Mouse (Mus musculus): ENCODE results near the gene Gpr142. TPM values are rescaled to one million over a fixed set of nuclear protein-coding genes. Genes with fewer than 3 reads are reported as not detected.

Gpr142 gene
- polyA plus RNA-seq (2016; fragmentation: Nextera tagmentation; extraction: Ambion mirVana), result 0.27 and 0.36 TPM in 2 replicates

- no peaks in the 10 kb centered on the region for H3K9me3 ChIP-seq (replicated peaks)
- peak within 1 kb of the TSS; percentile 97; the same call in 1 of the 2 replicates for H3K27ac ChIP-seq (replicated peaks)
- no peak for DNase-seq (ENCODE audit: low spot score)
- WGBS, result 92% methylated on average over 3 of the region's 3 CpGs
- no peaks in the 10 kb centered on the region for H3K36me3 ChIP-seq
- H3K4me1 ChIP-seq, result peaks cover 61% of the 10 kb centered on the region
- no peak within 1 kb of the TSS for H3K4me3 ChIP-seq
- peaks cover 8% of the 10 kb centered on the region for H3K27me3 ChIP-seq (ENCODE audit: low read depth, poor library complexity, severe bottlenecking)
Measured at GRCm38 (mm10) chr11:114798624-114799023, at the start of gene Gpr142. Gpr142 (plus strand) TSS chr11:114798924.

DNA sequence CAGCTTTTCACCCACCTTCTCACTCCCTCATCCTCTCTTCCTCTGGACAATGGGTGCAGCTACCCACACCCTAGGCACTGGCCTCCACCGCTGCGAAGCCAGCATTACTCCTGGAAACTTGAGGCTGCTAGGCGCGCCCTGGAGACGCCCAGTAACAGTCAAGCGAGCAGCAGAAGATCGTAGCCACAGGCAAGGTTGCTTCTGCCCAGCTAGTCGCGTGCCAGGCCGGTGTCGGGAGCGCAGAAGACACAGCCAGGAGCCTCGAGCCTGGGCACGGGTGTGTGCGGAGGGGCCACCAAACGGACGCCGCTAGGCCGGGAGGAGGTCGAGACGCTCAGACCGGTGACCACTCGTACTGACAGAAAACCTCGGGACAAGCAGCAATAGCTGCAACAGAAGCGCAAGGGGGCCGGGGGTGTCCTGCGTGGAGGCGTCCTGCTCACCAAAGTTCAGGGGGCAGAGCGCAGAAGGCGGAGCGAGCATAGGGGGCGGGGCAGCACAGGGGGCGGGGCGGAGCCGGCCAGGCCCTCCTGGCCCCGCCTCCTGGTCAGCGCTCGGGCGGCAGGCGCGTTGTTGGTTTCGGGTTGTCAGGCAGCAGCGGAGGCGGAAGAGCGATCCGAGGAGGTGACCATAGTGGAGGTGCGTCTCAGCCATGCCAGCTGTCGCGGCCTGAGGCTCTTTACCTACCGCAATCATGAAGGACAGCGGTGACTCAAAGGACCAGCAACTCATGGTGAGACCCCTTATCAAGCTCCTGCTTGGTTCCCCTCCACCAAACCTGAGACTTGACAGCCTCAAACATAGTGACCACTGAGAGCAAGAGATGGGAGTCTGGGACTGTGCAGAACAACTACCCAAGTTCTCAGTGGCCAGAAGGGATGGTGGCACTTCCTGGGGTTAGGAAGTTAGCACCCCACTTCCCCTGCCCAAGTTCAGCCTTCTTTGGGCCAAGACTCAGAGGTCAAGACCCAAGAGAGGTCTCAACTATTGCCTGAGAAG lies 33.6 kb upstream of the Gpr142 start, which contains the start of gene Kif19a:
Gene Kif19a (plus strand): TSS at position 569 of the 999 bp plus-strand sequence.
- DNase-seq (ENCODE audit: low spot score), result peak; percentile 73
- H3K36me3 ChIP-seq, result no peaks in the 10 kb centered on the region
- WGBS, result 2% methylated on average over 51 of the region's 51 CpGs
- peaks cover 65% of the 10 kb centered on the region for H3K27me3 ChIP-seq (ENCODE audit: low read depth, poor library complexity, severe bottlenecking)
- peaks cover 18% of the 10 kb centered on the region for H3K4me1 ChIP-seq
- H3K4me3 ChIP-seq, result peak within 1 kb of the TSS; percentile 66
- H3K9me3 ChIP-seq (replicated peaks), result no peaks in the 10 kb centered on the region
- peak within 1 kb of the TSS; percentile 70 for H3K27ac ChIP-seq (replicated peaks)

DNA sequence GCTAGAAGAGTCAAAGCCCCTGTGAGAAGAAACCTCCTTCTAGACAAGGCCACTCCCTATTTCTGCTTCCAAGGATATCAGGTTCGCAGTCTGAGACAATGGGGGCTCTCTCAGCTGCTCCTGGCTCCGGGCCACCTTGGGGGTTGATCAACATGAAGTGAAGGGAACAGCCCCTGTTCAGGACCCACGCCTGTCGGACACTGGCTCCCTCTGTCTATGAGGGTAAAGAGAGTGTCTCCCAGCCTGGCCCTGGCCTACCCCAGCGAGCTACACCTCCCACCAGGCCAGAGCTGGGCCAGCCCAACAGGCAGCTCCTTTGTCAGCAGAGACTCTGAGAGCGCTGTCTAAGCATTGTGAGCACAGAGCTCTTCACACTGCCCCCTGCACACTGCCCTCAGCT lies 28.8 kb upstream of the Gpr142 start:
- Histone ChIP-seq H3K27me3 (ENCODE audit: low read depth, poor library complexity, severe bottlenecking) (peaks cover 38% of the 10 kb centered on the region), H3K36me3 (no peaks in the 10 kb centered on the region), H3K9me3 (replicated peaks) (no peaks in the 10 kb centered on the region), H3K27ac (replicated peaks) (peak overlapping the region; percentile 50; the same call in 1 of the 2 replicates), H3K4me1 (peaks cover 44% of the 10 kb centered on the region), H3K4me3 (no peak overlapping the region)
- 46% methylated on average over 6 of the region's 6 CpGs for WGBS
- DNase-seq (ENCODE audit: low spot score), result no peak

DNA sequence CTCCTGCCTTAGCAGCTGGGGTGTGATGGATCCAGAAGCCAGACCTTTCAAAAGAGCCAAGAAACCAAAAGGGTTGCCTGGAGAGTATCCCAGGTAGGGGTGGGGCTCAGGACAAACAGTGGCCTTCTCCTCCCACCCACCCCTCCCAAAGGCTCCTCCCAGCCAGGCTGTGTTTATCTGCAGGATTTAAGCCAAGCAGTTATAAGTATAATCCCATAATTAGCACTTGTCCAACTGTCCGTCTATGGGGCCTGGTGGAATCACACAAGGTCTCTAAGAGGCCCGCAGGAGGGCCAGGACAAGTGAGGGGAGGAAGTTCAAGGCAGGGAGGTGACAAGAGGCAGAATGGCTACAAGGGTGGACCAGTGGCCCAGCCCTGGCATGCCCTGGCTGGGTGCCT lies 26.8 kb upstream of the Gpr142 start:
- peaks cover 53% of the 10 kb centered on the region for H3K4me1 ChIP-seq
- 60% methylated on average over 2 of the region's 2 CpGs for WGBS

GRCm38 (mm10) chr11:114780076-114780475 lies 18.6 kb upstream of the Gpr142 start:
- Histone ChIP-seq H3K27me3 (ENCODE audit: low read depth, poor library complexity, severe bottlenecking) (peaks cover 40% of the 10 kb centered on the region), H3K9me3 (replicated peaks) (no peaks in the 10 kb centered on the region), H3K36me3 (no peaks in the 10 kb centered on the region), H3K4me3 (no peak overlapping the region; the same call in 1 of the 2 replicates), H3K4me1 (peaks cover 62% of the 10 kb centered on the region), H3K27ac (replicated peaks) (peak overlapping the region; percentile 81)
- 35% methylated on average over 9 of the region's 9 CpGs for WGBS
- peak; percentile 66 for DNase-seq (ENCODE audit: low spot score)

More for the DNA sequence above, 26.8 kb upstream of the Gpr142 start:
- no peak overlapping the region for H3K4me3 ChIP-seq
- peaks cover 18% of the 10 kb centered on the region for H3K27me3 ChIP-seq (ENCODE audit: low read depth, poor library complexity, severe bottlenecking)
- no peak for DNase-seq (ENCODE audit: low spot score)
- H3K36me3 ChIP-seq, result no peaks in the 10 kb centered on the region
- no peak overlapping the region for H3K27ac ChIP-seq (replicated peaks)
- H3K9me3 ChIP-seq (replicated peaks), result no peaks in the 10 kb centered on the region

DNA sequence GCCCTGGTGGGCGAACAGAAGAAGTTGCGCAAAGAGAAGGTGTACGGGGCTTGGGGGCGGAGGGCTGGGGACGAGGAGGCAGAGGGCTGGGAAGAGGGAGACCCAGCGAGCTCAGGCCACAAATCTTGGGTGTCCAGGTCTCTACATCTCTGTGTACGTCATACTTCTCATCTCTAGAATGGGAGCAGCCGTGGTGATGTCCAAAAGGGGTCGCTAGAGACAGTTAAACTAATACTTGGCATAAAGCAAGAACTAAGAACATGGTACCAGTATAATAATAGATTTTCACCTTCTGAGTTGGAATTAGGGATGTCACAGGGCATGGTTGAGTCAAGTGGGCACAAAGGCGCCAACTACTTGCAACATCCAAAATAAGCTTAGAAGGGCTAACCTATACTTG lies 12.8 kb upstream of the Gpr142 start:
- H3K4me1 ChIP-seq, result peaks cover 63% of the 10 kb centered on the region
- peaks cover 81% of the 10 kb centered on the region for H3K27me3 ChIP-seq (ENCODE audit: low read depth, poor library complexity, severe bottlenecking)
- no peaks in the 10 kb centered on the region for H3K9me3 ChIP-seq (replicated peaks)
- WGBS, result 51% methylated on average over 10 of the region's 10 CpGs
- peak overlapping the region; percentile 50; the same call in 1 of the 2 replicates for H3K27ac ChIP-seq (replicated peaks)
- DNase-seq (ENCODE audit: low spot score), result no peak
- H3K4me3 ChIP-seq, result peak overlapping the region; percentile 44
- H3K36me3 ChIP-seq, result peaks cover 3% of the 10 kb centered on the region; the same call in 1 of the 2 replicates

DNA sequence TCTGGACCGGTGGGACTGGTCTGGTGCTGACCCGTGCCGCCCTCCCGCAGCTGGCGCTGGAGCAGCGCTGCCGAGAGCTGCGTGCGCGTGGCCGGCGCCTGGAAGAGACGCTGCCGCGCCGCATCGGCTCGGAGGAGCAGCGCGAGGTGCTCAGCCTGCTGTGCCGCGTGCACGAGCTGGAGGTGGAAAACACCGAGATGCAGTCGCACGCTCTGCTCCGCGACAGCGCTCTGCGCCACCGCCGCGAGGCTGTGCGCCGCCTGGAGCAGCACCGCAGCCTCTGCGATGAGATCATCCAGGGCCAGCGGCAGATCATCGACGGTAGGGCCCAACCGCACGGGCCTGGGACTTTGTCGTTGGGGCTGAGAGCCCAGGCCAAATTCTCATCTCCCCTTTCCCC lies 12.4 kb upstream of the Gpr142 start:
- peak; percentile 60 for DNase-seq (ENCODE audit: low spot score)
- peaks cover 63% of the 10 kb centered on the region for H3K4me1 ChIP-seq

GRCm38 (mm10) chr11:114787611-114788010 lies 11.1 kb upstream of the Gpr142 start:
- H3K4me1 ChIP-seq, result peaks cover 70% of the 10 kb centered on the region
- peaks cover 9% of the 10 kb centered on the region for H3K36me3 ChIP-seq
- no peaks in the 10 kb centered on the region for H3K9me3 ChIP-seq (replicated peaks)
- H3K27ac ChIP-seq (replicated peaks), result no peak overlapping the region
- DNase-seq (ENCODE audit: low spot score), result no peak
- WGBS, result 81% methylated on average over 3 of the region's 3 CpGs
- no peak overlapping the region for H3K4me3 ChIP-seq
- peaks cover 92% of the 10 kb centered on the region for H3K27me3 ChIP-seq (ENCODE audit: low read depth, poor library complexity, severe bottlenecking)

More for the DNA sequence above, 12.4 kb upstream of the Gpr142 start:
- Histone ChIP-seq H3K9me3 (replicated peaks) (no peaks in the 10 kb centered on the region), H3K4me3 (peak overlapping the region; percentile 44), H3K36me3 (peaks cover 6% of the 10 kb centered on the region), H3K27ac (replicated peaks) (peak overlapping the region; percentile 50; the same call in 1 of the 2 replicates), H3K27me3 (ENCODE audit: low read depth, poor library complexity, severe bottlenecking) (peaks cover 81% of the 10 kb centered on the region)
- WGBS, result 1% methylated on average over 43 of the region's 43 CpGs

DNA sequence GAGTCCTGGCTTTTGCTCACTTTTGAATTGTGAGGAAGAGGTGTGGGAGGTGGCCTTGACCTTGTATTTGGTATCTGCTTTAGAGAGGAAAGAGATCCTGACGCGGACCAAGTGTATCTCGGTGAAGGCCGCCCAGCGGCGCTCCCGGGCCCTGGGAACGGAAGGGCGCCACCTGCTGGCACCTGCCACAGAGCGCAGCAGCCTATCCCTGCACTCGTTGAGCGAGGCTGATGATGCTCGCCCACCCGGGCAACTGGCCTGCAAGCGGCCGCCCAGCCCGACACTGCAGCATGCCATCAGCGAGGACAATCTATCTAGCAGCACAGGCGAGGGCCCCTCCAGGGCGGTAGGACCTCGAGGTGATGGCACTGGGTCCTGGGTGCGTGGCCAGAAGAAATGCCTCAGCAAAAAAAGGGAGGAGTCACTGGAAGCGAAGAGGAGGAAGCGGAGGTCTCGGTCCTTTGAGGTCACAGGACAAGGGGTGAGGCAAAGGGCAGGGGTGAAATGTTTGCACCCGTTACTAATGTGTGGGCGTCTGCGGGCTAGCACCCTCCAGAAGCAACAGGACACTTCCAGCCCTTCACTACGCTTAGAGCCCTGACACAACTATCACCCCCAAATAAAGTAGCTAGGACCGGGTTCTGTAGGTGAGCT lies 9.5 kb upstream of the Gpr142 start:
- peaks cover 100% of the 10 kb centered on the region for H3K27me3 ChIP-seq (ENCODE audit: low read depth, poor library complexity, severe bottlenecking)
- peaks cover 81% of the 10 kb centered on the region for H3K4me1 ChIP-seq
- no peaks in the 10 kb centered on the region for H3K9me3 ChIP-seq (replicated peaks)
- WGBS, result 12% methylated on average over 30 of the region's 30 CpGs
- H3K36me3 ChIP-seq, result peaks cover 9% of the 10 kb centered on the region
- H3K27ac ChIP-seq (replicated peaks), result no peak overlapping the region
- H3K4me3 ChIP-seq, result peak overlapping the region; percentile 36
- DNase-seq (ENCODE audit: low spot score), result peak; percentile 90

GRCm38 (mm10) chr11:114789716-114790115 lies 9.0 kb upstream of the Gpr142 start:
- Histone ChIP-seq H3K4me3 (0 out of 2 replicates have a peak overlapping the region, but pooled peaks have one; percentile 36), H3K27me3 (ENCODE audit: low read depth, poor library complexity, severe bottlenecking) (peaks cover 97% of the 10 kb centered on the region), H3K9me3 (replicated peaks) (no peaks in the 10 kb centered on the region), H3K27ac (replicated peaks) (no peak overlapping the region), H3K4me1 (peaks cover 86% of the 10 kb centered on the region), H3K36me3 (peaks cover 9% of the 10 kb centered on the region)
- DNase-seq (ENCODE audit: low spot score), result peak; percentile 27
- 64% methylated on average over 9 of the region's 9 CpGs for WGBS

DNA sequence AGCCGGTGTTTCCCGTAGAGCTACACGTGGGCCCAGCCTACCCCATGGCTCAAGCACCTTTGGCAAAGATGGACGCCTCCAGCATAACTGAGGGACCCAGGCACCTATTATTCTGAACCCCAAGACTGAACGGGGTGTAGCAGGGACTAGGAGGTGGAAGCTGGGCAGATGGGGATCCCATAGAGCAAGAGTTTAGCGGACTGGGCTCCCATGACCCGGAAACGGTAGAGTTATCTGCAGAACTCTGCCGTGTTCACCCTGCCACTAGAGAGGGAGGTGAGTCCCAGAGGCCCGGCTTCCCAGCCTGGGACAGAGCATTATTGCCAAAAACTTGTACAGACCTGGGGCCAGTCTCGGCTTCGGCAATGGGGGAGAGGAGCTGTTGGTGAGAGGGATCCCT lies 8.6 kb upstream of the Gpr142 start:
- DNase-seq (ENCODE audit: low spot score), result no peak

GRCm38 (mm10) chr11:114790841-114791240 lies 7.9 kb upstream of the Gpr142 start:
- Histone ChIP-seq H3K27me3 (ENCODE audit: low read depth, poor library complexity, severe bottlenecking) (peaks cover 86% of the 10 kb centered on the region), H3K4me3 (peak overlapping the region; percentile 65), H3K27ac (replicated peaks) (no peak overlapping the region), H3K4me1 (peaks cover 98% of the 10 kb centered on the region), H3K36me3 (peaks cover 9% of the 10 kb centered on the region), H3K9me3 (replicated peaks) (no peaks in the 10 kb centered on the region)
- WGBS, result 37% methylated on average over 4 of the region's 4 CpGs
- no peak for DNase-seq (ENCODE audit: low spot score)

More for the DNA sequence above, 8.6 kb upstream of the Gpr142 start:
- peaks cover 9% of the 10 kb centered on the region for H3K36me3 ChIP-seq
- 74% methylated on average over 12 of the region's 12 CpGs for WGBS
- peaks cover 92% of the 10 kb centered on the region for H3K27me3 ChIP-seq (ENCODE audit: low read depth, poor library complexity, severe bottlenecking)
- H3K27ac ChIP-seq (replicated peaks), result no peak overlapping the region
- H3K4me3 ChIP-seq, result no peak overlapping the region
- no peaks in the 10 kb centered on the region for H3K9me3 ChIP-seq (replicated peaks)
- H3K4me1 ChIP-seq, result peaks cover 91% of the 10 kb centered on the region
